Mouse (Mus musculus): ENCODE results near the gene Sgo1. TPM values are rescaled to one million over a fixed set of nuclear protein-coding genes. Genes with fewer than 3 reads are reported as not detected.
"Not testable (repeated sequence)": the region's sequence is repeated elsewhere in the genome, so short reads cannot be mapped to it uniquely, and the experiment has no call there.

Gene Sgo1
- polyA plus RNA-seq, 1 experiment from 2014 or later: 37.7 TPM

GRCm38 (mm10) chr17:53664267-53664666, 24.9 kb downstream of the Sgo1 start:
- no peaks in the 10 kb centered on the region for H3K4me1 ChIP-seq
- no peak overlapping the region for H3K4me2 ChIP-seq
- H3K36me3 ChIP-seq: peaks cover 44% of the 10 kb centered on the region
- no peak for ATAC-seq (replicated peaks; ENCODE audit: low FRiP score)
- H3K4me3 ChIP-seq (replicated peaks): no peak overlapping the region
- H3K9me3 ChIP-seq (replicated peaks): no peaks in the 10 kb centered on the region
- H3K9ac ChIP-seq: no peak overlapping the region
- no peaks in the 10 kb centered on the region for H3K27me3 ChIP-seq
- 84% methylated on average over 3 of the region's 3 CpGs for WGBS
- no peak overlapping the region for H3K27ac ChIP-seq

GRCm38 (mm10) chr17:53661056-53661840, 27.9 kb downstream of the Sgo1 start:
- Histone ChIP-seq H3K27ac (no peak overlapping the region), H3K4me2 (no peak overlapping the region), H3K9ac (no peak overlapping the region), H3K9me3 (replicated peaks) (no peaks in the 10 kb centered on the region), H3K27me3 (no peaks in the 10 kb centered on the region), H3K4me3 (replicated peaks) (no peak overlapping the region), H3K4me1 (no peaks in the 10 kb centered on the region), H3K36me3 (peaks cover 32% of the 10 kb centered on the region)
- WGBS: 82% methylated on average over 6 of the region's 6 CpGs
- no peak for ATAC-seq (replicated peaks; ENCODE audit: low FRiP score)

- ATAC-seq (replicated peaks; ENCODE audit: low FRiP score): no peak
- Histone ChIP-seq H3K4me1 (no peaks in the 10 kb centered on the region), H3K4me3 (replicated peaks) (no peak overlapping the region), H3K27ac (no peak overlapping the region), H3K27me3 (no peaks in the 10 kb centered on the region), H3K9ac (no peak overlapping the region), H3K4me2 (no peak overlapping the region), H3K36me3 (peaks cover 43% of the 10 kb centered on the region), H3K9me3 (replicated peaks) (no peaks in the 10 kb centered on the region)
- WGBS: 76% methylated on average over 4 of the region's 4 CpGs
Measured at GRCm38 (mm10) chr17:53659738-53660137, 29.4 kb downstream of the Sgo1 start.

DNA sequence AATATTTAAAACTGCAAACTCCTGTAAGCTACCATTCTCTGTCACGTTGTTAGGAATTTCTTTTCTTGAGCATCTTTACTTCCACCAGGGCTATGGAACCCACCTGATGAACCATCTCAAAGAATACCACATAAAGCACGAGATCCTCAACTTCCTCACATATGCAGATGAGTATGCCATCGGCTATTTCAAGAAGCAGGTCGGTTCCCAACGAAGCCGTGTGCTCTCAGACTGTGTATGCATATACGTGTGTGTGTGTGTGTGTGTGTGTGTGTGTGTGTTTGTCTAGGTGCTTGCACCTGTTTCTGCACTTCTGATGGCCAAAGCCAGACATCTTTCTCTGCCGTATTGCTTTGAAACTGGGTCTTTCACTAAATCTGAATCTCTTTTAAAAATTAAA, 29.9 kb downstream of the Sgo1 start:
- Histone ChIP-seq H3K4me3 (replicated peaks) (no peak overlapping the region), H3K36me3 (peaks cover 48% of the 10 kb centered on the region), H3K4me2 (no peak overlapping the region), H3K27ac (no peak overlapping the region), H3K4me1 (no peaks in the 10 kb centered on the region), H3K9ac (no peak overlapping the region), H3K9me3 (replicated peaks) (no peaks in the 10 kb centered on the region), H3K27me3 (no peaks in the 10 kb centered on the region)
- 85% methylated on average over 8 of the region's 8 CpGs for WGBS
- no peak for ATAC-seq (replicated peaks; ENCODE audit: low FRiP score)

- peaks cover 50% of the 10 kb centered on the region for H3K36me3 ChIP-seq
- no peak overlapping the region for H3K27ac ChIP-seq
- H3K27me3 ChIP-seq: no peaks in the 10 kb centered on the region
- no peak overlapping the region for H3K4me2 ChIP-seq
- H3K4me1 ChIP-seq: no peaks in the 10 kb centered on the region
- no peak for ATAC-seq (replicated peaks; ENCODE audit: low FRiP score)
- H3K9ac ChIP-seq: no peak overlapping the region
- H3K4me3 ChIP-seq (replicated peaks): no peak overlapping the region
- H3K9me3 ChIP-seq (replicated peaks): no peaks in the 10 kb centered on the region
- WGBS: 87% methylated on average over 2 of the region's 2 CpGs
Measured at GRCm38 (mm10) chr17:53658668-53659067, 30.5 kb downstream of the Sgo1 start.

- H3K27me3 ChIP-seq; H3K9me3 ChIP-seq (replicated peaks); H3K27ac ChIP-seq; H3K4me3 ChIP-seq (replicated peaks); ATAC-seq (replicated peaks; ENCODE audit: low FRiP score); H3K4me2 ChIP-seq; H3K9ac ChIP-seq; H3K4me1 ChIP-seq: not testable (repeated sequence)
- 75% methylated on average over 2 of the region's 2 CpGs for WGBS
- peaks cover 50% of the 10 kb centered on the region for H3K36me3 ChIP-seq
Measured at GRCm38 (mm10) chr17:53657391-53657790, 31.7 kb downstream of the Sgo1 start.

- H3K4me3 ChIP-seq (replicated peaks): no peak overlapping the region
- no peaks in the 10 kb centered on the region for H3K27me3 ChIP-seq
- no peaks in the 10 kb centered on the region for H3K4me1 ChIP-seq
- H3K36me3 ChIP-seq: peaks cover 44% of the 10 kb centered on the region
- no peak overlapping the region for H3K27ac ChIP-seq
- ATAC-seq (replicated peaks; ENCODE audit: low FRiP score): no peak
- H3K9me3 ChIP-seq (replicated peaks): no peaks in the 10 kb centered on the region
- no peak overlapping the region for H3K9ac ChIP-seq
- 62% methylated on average over 6 of the region's 6 CpGs for WGBS
- H3K4me2 ChIP-seq: no peak overlapping the region
Measured at GRCm38 (mm10) chr17:53656369-53656860, 32.7 kb downstream of the Sgo1 start.

GRCm38 (mm10) chr17:53655959-53656358, 33.2 kb downstream of the Sgo1 start:
- H3K4me3 ChIP-seq (replicated peaks): no peak overlapping the region
- H3K9ac ChIP-seq: no peak overlapping the region
- H3K4me1 ChIP-seq: no peaks in the 10 kb centered on the region
- H3K4me2 ChIP-seq: no peak overlapping the region
- H3K36me3 ChIP-seq: peaks cover 40% of the 10 kb centered on the region
- no peak for ATAC-seq (replicated peaks; ENCODE audit: low FRiP score)
- no peak overlapping the region for H3K27ac ChIP-seq
- H3K27me3 ChIP-seq: no peaks in the 10 kb centered on the region
- 90% methylated on average over 2 of the region's 2 CpGs for WGBS
- H3K9me3 ChIP-seq (replicated peaks): no peaks in the 10 kb centered on the region

DNA sequence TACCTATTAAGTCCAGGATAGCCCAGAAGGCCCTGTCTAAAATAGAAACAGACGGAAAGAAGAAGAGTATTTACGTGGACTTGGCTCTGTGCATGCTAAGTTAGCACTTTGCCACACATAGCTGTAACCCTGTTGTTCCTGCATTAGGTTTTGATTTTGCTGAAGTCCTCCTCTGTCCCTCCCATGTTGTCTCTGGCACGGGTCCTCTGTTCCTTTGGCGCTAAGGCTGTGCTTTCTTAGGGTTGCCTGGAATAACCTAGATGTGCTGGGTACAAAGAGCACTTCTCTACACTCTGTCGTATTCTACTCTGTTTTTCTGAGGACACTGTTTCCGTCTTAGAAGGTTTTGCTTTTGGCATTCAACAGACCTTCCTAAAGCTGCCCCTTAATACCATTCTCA, 34.1 kb downstream of the Sgo1 start:
- Histone ChIP-seq H3K9ac (no peak overlapping the region), H3K4me3 (replicated peaks) (no peak overlapping the region), H3K27ac (no peak overlapping the region), H3K4me1 (no peaks in the 10 kb centered on the region), H3K4me2 (no peak overlapping the region), H3K9me3 (replicated peaks) (no peaks in the 10 kb centered on the region), H3K27me3 (no peaks in the 10 kb centered on the region), H3K36me3 (peaks cover 36% of the 10 kb centered on the region)
- WGBS: 89% methylated on average over 6 of the region's 6 CpGs
- ATAC-seq (replicated peaks; ENCODE audit: low FRiP score): no peak

DNA sequence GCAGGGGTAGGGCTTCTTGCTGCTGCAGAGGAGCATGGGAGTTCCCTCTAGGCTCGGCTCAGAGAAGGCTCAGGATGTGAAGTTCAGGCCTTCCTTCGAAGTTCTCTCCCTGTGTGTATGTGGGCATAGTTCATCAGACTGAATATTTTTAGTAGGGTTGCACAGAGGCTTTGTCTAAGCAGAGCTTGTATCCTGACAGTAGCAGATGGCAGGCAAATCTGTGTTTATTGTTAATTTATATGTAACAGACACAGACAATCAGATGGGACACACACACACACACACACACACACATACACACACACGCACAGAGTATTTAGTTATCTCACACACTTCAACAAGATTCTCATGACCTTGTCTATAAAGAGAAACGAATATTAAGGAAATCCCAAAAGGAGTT, 34.5 kb downstream of the Sgo1 start:
- peaks cover 36% of the 10 kb centered on the region for H3K36me3 ChIP-seq
- no peaks in the 10 kb centered on the region for H3K9me3 ChIP-seq (replicated peaks)
- H3K4me2 ChIP-seq: no peak overlapping the region
- 80% methylated on average over 4 of the region's 4 CpGs for WGBS
- H3K4me3 ChIP-seq (replicated peaks): no peak overlapping the region
- H3K9ac ChIP-seq: no peak overlapping the region
- ATAC-seq (replicated peaks; ENCODE audit: low FRiP score): no peak
- H3K27ac ChIP-seq: no peak overlapping the region
- H3K27me3 ChIP-seq: no peaks in the 10 kb centered on the region
- no peaks in the 10 kb centered on the region for H3K4me1 ChIP-seq

GRCm38 (mm10) chr17:53650251-53650661, 38.9 kb downstream of the Sgo1 start:
- Histone ChIP-seq H3K27me3 (no peaks in the 10 kb centered on the region), H3K4me1 (no peaks in the 10 kb centered on the region), H3K36me3 (peaks cover 35% of the 10 kb centered on the region), H3K9ac (no peak overlapping the region), H3K27ac (no peak overlapping the region), H3K4me2 (no peak overlapping the region), H3K9me3 (replicated peaks) (no peaks in the 10 kb centered on the region), H3K4me3 (replicated peaks) (no peak overlapping the region)
- 78% methylated on average over 2 of the region's 2 CpGs for WGBS
- ATAC-seq (replicated peaks; ENCODE audit: low FRiP score): no peak

DNA sequence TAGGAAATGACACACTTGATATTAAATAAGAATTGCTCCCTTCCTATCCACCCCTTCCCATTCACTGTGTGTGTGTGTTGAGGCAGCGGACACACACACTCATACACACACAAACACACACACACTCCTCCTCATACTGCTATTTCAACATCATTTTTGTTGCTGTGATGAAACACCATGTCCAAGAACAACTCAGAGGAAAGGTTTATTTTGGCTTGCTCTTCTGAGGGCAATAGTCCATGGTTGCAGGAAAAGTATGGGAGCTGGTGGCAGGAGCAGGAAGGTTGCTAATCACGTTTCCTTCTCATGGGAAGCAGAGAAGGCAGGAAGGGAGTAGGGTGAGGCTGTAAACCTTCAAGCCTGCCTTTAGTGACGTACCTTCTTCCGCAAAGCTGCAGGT, 45.8 kb downstream of the Sgo1 start:
- no peak overlapping the region for H3K4me3 ChIP-seq (replicated peaks)
- no peak for ATAC-seq (replicated peaks; ENCODE audit: low FRiP score)
- 73% methylated on average over 4 of the region's 4 CpGs for WGBS
- H3K36me3 ChIP-seq: peaks cover 60% of the 10 kb centered on the region
- no peak overlapping the region for H3K27ac ChIP-seq
- no peak overlapping the region for H3K9ac ChIP-seq
- H3K4me1 ChIP-seq: no peaks in the 10 kb centered on the region
- H3K9me3 ChIP-seq (replicated peaks): no peaks in the 10 kb centered on the region
- no peaks in the 10 kb centered on the region for H3K27me3 ChIP-seq
- no peak overlapping the region for H3K4me2 ChIP-seq

- H3K4me2 ChIP-seq: no peak overlapping the region
- peaks cover 16% of the 10 kb centered on the region for H3K36me3 ChIP-seq
- H3K27ac ChIP-seq: no peak overlapping the region
- H3K9ac ChIP-seq: no peak overlapping the region
- H3K4me3 ChIP-seq (replicated peaks): no peak overlapping the region
- H3K4me1 ChIP-seq: no peaks in the 10 kb centered on the region
- H3K27me3 ChIP-seq: no peaks in the 10 kb centered on the region
- no peak for ATAC-seq (replicated peaks; ENCODE audit: low FRiP score)
- no peaks in the 10 kb centered on the region for H3K9me3 ChIP-seq (replicated peaks)
Measured at GRCm38 (mm10) chr17:53631344-53631743, 57.8 kb downstream of the Sgo1 start.
